Mouse (Mus musculus) kidney, adult 9 months (tissue): ENCODE results near the gene Hivep1.

Experiments
- DNase-seq: peaks from one replicate; pipeline ENCODE4 v3.0.0; 2022

Hivep1 gene

DNA sequence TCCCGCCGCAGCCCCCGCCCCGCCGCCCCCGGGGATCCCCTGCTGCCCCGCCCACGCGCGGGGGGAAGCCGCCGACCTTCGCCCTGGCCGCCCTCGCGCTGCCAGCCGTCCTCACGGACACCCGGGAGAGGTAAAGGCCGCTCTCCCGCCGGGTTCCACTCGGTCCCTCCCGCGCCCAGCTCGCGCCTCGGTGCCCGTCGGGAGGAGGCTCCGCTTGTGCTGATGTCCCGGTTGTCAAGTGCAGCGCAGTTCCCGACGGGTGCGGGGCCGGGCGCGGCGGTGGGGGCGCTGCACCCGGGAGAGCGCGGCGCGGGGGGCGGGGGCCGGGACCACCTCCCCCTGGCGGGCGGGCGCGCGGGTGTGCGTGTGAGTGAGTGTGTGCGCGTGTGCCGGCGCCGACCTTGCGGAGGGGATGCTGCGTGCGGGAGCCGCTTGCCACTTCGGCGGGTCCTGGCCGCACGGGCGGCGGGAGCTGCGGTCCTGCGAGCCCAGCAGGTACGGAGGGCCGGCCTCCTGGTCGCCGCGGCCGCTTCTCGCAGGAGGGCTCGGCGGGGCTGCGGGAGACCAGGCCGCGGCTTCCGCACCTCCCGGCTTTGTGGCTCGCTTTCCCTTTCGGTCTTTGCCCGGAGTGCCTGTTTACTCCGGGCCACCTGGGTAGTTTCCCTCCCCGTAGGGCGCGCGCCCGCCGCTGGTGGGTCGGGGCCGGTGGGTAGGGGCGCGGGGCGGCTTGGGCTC, at the start of gene Hivep1:
Gene Hivep1 (plus strand): TSS at position 61 of the 735 bp plus-strand sequence.
- peak; percentile 83 for DNase-seq

- no peak for DNase-seq
Measured at GRCm38 (mm10) chr13:42015484-42016045, 36.3 kb upstream of the Hivep1 start.

- DNase-seq = no peak
Measured at GRCm38 (mm10) chr13:42016218-42016617, 35.6 kb upstream of the Hivep1 start.

DNA sequence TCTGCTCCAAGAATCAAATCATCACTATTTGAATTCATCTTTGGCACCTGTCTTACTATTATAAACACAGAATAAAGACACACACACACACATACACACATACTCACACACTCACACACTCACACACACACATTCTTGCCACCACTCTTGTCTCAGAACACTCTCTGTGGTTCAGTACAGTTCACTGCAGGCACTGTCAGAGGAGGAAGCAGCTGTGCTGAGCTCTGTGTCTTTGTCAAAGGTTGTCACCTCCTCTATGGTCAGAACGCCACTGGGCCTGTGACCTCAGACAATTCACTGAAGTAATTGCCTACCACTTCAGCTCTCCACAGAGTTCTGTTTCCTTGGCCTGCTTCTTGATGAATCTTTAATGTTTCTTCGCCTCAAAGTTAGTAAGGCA, 33.5 kb upstream of the Hivep1 start:
- no peak for DNase-seq

- no peak for DNase-seq
Measured at GRCm38 (mm10) chr13:42041203-42041602, 10.6 kb upstream of the Hivep1 start.

DNA sequence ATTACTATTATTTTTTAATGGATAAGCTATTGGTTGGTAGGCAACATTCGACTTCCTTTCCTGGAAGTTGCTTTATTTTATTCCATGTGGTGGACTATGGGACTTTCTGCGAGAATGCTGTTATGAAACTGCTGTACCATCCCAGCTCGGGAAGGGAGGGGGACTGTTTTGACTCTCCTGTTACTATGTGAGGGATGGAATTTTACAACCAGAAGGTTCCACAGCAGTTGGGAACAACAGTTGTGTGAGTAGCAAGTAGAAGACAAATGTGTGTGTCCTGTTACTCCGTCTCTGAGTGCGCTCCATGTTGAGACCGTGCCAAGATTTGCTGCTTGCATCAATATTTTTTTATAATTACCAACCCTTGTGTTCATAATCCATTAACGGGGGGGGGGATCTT, 8.4 kb upstream of the Hivep1 start:
- DNase-seq = no peak

DNA sequence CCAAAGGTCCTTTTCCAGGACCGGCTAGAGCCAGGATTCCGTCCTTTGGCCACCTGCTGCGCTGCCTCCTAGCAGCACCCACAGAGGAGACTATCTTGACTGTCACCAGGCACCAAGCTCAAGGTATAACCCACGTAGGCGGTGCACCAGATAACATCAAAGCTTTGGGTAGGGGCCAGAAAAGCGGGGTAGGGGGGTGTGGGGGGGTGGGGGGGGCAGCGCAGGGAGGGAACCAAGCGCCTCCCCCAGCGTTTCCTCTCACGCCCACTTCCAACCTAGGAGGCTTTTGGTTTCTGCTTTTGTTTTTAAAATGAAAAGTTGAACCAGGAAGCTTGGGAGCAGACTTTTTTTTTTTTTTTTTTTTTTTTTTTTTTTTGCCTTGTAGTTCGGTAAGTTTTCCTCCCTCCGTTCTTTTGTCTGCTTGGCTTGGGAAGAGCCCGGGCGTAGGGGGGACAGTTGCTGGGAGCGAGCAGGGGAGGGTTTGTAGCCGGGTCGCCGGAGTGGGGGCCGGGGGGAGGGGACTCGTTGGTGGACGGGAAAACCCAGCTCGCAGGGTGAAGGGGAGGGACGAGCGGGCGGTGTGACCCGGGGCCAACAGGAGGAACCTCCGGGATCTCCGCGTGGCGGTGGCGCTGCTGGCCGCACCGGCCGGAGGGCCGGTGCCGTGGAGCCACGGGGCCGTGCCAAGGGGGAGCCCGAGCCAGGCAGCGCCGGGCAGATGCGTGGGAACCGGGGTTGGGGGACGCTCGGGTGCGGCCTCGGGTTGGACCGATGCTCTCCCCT, 2.6 kb upstream of the Hivep1 start:
- peak; percentile 79 for DNase-seq

DNA sequence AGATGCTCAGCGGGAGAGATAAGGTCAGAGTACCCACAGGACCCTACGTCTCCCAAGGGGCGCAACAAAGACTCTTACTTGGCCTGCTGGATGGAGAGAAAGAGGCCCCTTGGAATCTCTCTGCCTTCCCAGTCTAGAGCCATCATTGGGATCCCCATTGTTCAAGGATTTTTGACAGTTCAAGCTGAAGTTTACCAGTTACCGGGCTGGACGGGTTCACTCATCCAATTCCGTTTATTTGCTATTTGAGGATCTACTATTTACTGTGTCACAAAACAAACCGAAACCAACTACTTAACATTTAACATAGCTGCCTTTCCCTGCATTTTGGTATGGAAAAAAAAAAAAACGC, 2.1 kb upstream of the Hivep1 start:
- no peak for DNase-seq

DNA sequence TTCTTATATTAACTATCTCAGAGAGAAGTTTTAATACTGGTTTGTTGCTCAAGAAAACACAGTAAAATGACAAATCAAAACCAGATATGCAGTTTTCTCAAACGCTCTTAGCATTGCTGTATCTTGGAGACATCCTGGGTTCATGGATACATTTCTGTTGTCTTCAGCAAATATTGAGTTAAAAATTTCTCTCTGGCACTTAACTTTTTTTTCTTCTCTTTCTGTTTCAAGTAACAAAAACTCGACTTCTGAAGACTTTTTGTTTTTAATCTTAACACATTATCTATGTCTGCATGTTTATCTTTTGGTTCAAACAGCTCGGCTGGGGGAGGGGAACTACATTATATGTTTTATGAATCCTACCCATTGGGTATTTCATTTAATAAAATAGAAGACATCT, 1.7 kb upstream of the Hivep1 start:
- DNase-seq = peak; percentile 14

DNA sequence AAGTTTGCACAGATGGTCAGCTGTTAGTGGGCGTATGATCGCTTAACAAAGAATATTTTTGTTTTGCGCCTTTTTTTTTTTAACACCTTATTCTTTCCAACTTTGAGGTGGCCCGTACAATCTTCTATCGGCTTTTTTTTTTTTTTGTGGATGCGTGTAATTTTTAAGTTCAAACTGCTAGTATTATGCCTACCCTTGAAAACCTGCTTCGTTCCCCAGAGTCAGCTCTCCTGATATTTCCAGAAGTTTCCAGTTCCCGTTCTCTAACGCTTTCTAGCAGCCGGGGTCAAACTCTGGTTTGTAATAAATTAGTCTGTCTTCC, 980 bp upstream of the Hivep1 start:
- no peak for DNase-seq

GRCm38 (mm10) chr13:42051202-42051906, 467 bp upstream of the Hivep1 start:
- DNase-seq = peak; percentile 99

GRCm38 (mm10) chr13:42052696-42053541, 1.1 kb downstream of the Hivep1 start:
- DNase-seq = peak; percentile 75

DNA sequence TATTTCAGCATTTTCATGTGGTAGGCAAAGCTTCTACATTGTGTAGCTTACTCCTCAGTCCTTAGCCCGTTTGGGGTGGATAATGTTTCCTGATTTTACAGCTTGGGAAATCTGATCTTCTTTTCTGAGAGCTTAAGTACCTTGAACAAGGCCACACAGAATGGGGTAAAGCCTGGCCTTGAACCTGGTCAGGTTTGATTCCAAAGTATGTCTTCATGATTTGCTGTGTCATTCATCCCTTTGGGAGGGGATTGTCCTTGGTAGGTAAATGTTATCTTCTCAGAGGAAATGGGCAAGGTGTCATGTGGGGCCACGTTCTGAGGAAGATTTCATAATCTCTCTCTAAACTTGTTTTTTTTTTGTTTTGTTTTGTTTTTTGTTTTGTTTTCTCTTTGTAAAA, 1.8 kb downstream of the Hivep1 start:
- DNase-seq = no peak

DNA sequence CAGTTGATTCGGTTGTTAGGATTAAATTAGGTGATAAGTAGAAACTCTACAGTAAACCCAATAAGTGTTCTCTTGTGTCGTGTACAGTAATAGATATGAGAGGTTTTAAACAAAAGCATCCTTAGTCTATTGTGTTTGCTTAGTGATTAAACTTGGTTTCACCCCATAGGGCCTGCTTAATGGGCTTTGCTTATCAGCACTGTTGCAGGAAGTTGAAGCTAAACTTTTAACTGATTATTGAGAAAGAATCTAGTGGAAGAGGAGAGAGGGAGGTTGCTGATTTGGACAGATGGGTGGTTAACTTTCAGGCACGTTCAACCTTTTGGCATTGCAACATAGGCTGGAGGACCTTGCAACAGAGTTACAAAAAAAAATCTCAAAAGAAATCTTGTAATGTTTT, 2.3 kb downstream of the Hivep1 start:
- no peak for DNase-seq

- no peak for DNase-seq
Measured at GRCm38 (mm10) chr13:42056712-42057332, 5.0 kb downstream of the Hivep1 start.

DNA sequence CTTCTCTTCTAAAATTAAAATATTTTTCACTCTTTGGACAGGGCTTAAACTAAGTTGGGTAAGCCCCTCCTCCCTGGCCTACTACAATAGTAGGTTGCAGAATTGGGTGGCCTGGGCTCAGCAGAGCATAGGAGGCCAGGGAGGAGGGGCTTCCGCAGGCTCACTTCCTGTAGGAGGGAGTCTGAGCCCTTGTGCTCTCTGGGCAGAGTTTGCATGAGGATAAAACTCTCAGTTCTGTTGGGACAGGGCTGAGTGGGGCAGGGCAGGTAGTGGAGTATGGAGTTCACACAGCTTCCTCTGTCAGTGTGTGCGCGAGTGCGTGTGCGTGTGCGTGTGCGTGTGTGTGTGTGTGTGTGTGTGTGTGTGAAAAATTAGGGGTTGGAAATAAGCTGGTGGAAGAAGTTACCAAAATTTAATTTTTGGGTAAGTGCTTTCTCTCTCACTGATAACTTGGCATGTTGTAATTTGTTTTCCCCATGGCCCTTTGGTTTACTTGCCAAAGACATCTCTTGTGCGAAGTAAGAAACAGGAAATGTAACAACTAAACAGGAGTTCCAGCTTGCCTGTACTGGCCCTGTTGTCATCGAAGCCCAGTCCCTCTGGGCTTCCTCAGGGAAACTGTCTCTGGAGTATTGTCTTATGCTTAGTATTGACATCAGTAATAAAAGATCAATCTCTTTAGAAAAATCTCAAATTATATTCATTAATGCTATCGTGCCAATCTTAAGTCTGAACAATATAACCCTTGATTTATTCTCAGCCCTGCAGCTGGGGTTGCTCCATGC, 9.2 kb downstream of the Hivep1 start:
- DNase-seq = no peak

DNA sequence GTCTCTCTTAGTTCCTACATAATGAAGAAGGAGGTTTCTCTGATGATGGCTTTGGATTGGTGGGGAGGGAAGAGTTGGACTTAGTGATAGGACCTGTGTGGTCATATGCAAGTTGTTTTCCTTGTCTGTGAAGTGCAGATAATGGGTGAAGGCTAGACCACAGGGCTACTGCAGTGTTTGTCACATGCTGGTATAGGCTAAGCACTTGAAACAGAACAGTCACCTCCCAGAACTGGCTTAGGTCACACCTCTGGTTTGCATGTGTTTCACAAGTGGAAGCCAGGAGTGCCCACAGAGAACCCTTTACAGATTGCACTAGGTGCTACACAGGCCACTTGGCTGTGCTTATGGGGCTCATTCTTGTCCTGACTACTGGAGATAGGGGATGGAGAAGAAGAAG, 12.4 kb downstream of the Hivep1 start:
- DNase-seq = no peak

GRCm38 (mm10) chr13:42070236-42070635, 18.4 kb downstream of the Hivep1 start:
- DNase-seq = no peak

DNA sequence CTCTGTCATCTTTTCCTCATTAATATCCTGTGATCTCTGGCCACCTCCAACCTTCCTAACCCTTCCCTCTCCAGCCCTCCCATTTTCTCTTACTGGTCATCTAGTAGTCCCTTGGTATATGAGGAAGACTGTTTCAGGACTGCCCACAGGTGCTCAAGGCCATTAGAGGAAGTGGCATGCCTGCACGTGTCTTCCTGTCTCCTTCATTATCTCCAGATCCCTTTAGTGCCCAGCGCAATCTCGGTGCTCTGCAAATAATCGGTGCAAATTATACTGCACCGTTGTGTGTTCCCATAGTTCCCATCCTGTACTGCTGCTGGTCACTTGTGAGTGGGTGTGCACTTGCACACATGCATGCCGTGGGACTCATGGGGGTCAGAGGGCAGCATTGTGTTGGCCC, 19.2 kb downstream of the Hivep1 start:
- DNase-seq = no peak

- no peak for DNase-seq
Measured at GRCm38 (mm10) chr13:42073285-42073684, 21.5 kb downstream of the Hivep1 start.

- no peak for DNase-seq
Measured at GRCm38 (mm10) chr13:42075546-42075945, 23.7 kb downstream of the Hivep1 start.
